Mouse (Mus musculus): Measurements from ENCODE around the gene Klhdc7b. TPM values are rescaled to one million over a fixed set of nuclear protein-coding genes. Genes with fewer than 3 reads are reported as not detected.

Gene Klhdc7b
- total and polyA plus RNA-seq, 3 experiments: not detected

DNA sequence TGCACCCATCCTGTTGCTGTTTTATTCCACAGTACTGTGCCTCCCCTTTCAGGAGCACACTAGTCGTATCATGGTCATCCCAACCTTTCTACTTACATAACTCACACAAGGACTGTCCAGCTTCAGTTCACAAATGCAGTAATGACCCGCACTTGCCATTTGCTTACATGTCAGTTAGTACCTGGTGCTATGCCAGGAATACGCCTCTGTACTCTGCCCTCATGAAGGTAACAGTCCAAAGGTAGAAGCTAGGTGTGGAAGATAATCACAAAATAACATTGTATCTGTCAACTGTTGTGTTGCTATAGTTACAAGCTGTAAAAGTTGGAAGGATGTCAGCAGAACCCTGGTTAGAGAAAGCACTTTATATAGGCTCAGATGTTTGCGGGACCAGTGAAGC, 12.2 kb downstream of the Klhdc7b start:
- in situ Hi-C loops (cut with MboI; ENCODE audit: low pct_ligation_motif_present, low pct_unique_long_range_greater_than_20kb, low sequenced_read_pairs): no loop called here

DNA sequence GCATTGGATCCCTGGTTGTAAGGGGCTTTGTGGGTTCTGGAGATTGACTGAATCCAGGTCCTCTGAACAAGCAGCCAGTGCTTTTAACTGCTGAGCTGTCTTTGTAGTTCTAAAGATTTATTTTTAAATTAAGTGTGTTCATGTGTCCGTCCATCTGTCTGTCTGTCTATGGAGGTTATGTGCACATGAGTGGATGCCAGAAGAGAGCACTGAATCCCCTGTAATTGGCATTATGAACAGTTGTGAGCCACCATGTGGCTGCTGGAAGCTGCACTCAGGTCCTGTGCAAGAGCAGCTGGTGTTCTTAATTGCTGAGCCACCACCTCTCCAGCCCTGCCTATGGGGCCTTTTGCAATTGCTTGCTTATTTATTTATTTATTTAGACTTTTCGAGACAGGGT, 13.4 kb downstream of the Klhdc7b start:
- H3K79me2 ChIP-seq (replicated peaks; ENCODE audit: control insufficient read depth, extremely low read depth, insufficient read depth, poor library complexity, severe bottlenecking): no peaks in the 10 kb centered on the region
- in situ Hi-C loops (cut with MboI; ENCODE audit: low pct_ligation_motif_present, low pct_unique_long_range_greater_than_20kb, low sequenced_read_pairs) (no loop called here), dilution Hi-C loops (cut with MboI; ENCODE audit: extremely low pct_ligation_motif_present, extremely low pct_unique_long_range_greater_than_20kb, low sequenced_read_pairs) (no loop called here)
- no peak overlapping the region for H3K27ac ChIP-seq (ENCODE audit: insufficient read depth, low read depth)
- H3K4me3 ChIP-seq (replicated peaks in 1 of 3; ENCODE audit: low read depth in 2 of 3, low read length in 2 of 3, poor library complexity in 1 of 3): no peak overlapping the region
- H3K9ac ChIP-seq (ENCODE audit: insufficient read depth, low read depth): no peak overlapping the region
- DNase-seq (ENCODE audit: extremely low read depth): no peak
- TF ChIP-seq MAX (IDR thresholded peaks at IDR 0.05; ENCODE audit: low read length) (no peak), MYC (IDR thresholded peaks at IDR 0.05; ENCODE audit: low read depth, low read length) (no peak), ELF1 (IDR thresholded peaks at IDR 0.05; ENCODE audit: low read depth, low read length) (no peak), ZKSCAN1 (IDR thresholded peaks at IDR 0.05; ENCODE audit: borderline replicate concordance, low read depth, low read length) (no peak), JUN (IDR thresholded peaks at IDR 0.05; ENCODE audit: insufficient read depth, low read depth, low read length) (no peak), UBTF (IDR thresholded peaks at IDR 0.05; ENCODE audit: low read depth, low read length) (no peak), USF1 (IDR thresholded peaks at IDR 0.05; ENCODE audit: low read depth, low read length) (no peak), CHD1 (IDR thresholded peaks at IDR 0.05; ENCODE audit: low read depth, low read length) (no peak), ZC3H11A (IDR thresholded peaks at IDR 0.05; ENCODE audit: low read depth, low read length) (no peak), NELFE (IDR thresholded peaks at IDR 0.05; ENCODE audit: low read depth, low read length) (no peak), TBP (conservative IDR thresholded peaks at IDR 0.05; ENCODE audit: low read depth, low read length) (no peak), MXI1 (IDR thresholded peaks at IDR 0.05; ENCODE audit: low read depth, low read length) (no peak), E2F4 (IDR thresholded peaks at IDR 0.05; ENCODE audit: insufficient replicate concordance, low read depth, low read length) (no peak), CHD2 (IDR thresholded peaks at IDR 0.05; ENCODE audit: low read length) (no peak), ZMIZ1 (IDR thresholded peaks at IDR 0.05; ENCODE audit: low read depth, low read length) (no peak), PAX5 (IDR thresholded peaks at IDR 0.05; ENCODE audit: low read length) (no peak), SIN3A (IDR thresholded peaks at IDR 0.05; ENCODE audit: low read length) (no peak), IRF4 (IDR thresholded peaks at IDR 0.05; ENCODE audit: low read depth, low read length) (no peak), SMC3 (IDR thresholded peaks at IDR 0.05; ENCODE audit: low read depth, low read length) (no peak)
- no peaks in the 10 kb centered on the region for H3K4me1 ChIP-seq (ENCODE audit: control insufficient read depth in 1 of 2, insufficient read depth in 2 of 2)
- H3K36me3 ChIP-seq (replicated peaks in 1 of 2; ENCODE audit: control insufficient read depth in 1 of 2, insufficient read depth in 1 of 2, low read length in 1 of 2): no peaks in the 10 kb centered on the region
- H3K27me3 ChIP-seq (replicated peaks): peaks cover 25% of the 10 kb centered on the region
- no peaks in the 10 kb centered on the region for H3K9me3 ChIP-seq (replicated peaks; ENCODE audit: low read length)
- H3K4me2 ChIP-seq (ENCODE audit: insufficient read depth, low read depth, poor library complexity, severe bottlenecking): no peak overlapping the region

More for the DNA sequence above, 12.2 kb downstream of the Klhdc7b start:
- H3K4me3 ChIP-seq (replicated peaks in 1 of 3; ENCODE audit: low read depth in 2 of 3, low read length in 2 of 3, poor library complexity in 1 of 3): no peak overlapping the region
- peaks cover 29% of the 10 kb centered on the region for H3K27me3 ChIP-seq (replicated peaks)
- no peak for TF ChIP-seq ELF1 (IDR thresholded peaks at IDR 0.05; ENCODE audit: low read depth, low read length)
- TF ChIP-seq POLR2A (IDR thresholded peaks at IDR 0.05; ENCODE audit: low read depth, low read length): no peak
- no peak for TF ChIP-seq POLR2AphosphoS2 (IDR thresholded peaks at IDR 0.05; ENCODE audit: low read depth, low read length)
- TF ChIP-seq TCF12 (IDR thresholded peaks at IDR 0.05; ENCODE audit: low read depth, low read length): no peak
- TF ChIP-seq SIN3A (IDR thresholded peaks at IDR 0.05; ENCODE audit: low read length): no peak
- no peak for TF ChIP-seq TBP (conservative IDR thresholded peaks at IDR 0.05; ENCODE audit: low read depth, low read length)
- no peak for TF ChIP-seq E2F4 (IDR thresholded peaks at IDR 0.05; ENCODE audit: insufficient replicate concordance, low read depth, low read length)
- TF ChIP-seq RAD21 (IDR thresholded peaks at IDR 0.05; ENCODE audit: low read depth, low read length): no peak
- TF ChIP-seq MEF2A (IDR thresholded peaks at IDR 0.05; ENCODE audit: borderline replicate concordance, low read depth, low read length): no peak
- no peak for TF ChIP-seq MAFK (IDR thresholded peaks at IDR 0.05; ENCODE audit: insufficient replicate concordance, low read length)
- TF ChIP-seq MAZ (IDR thresholded peaks at IDR 0.05; ENCODE audit: low read depth, low read length): no peak
- TF ChIP-seq CTCF (conservative IDR thresholded peaks at IDR 0.05 in 1 of 2, IDR thresholded peaks at IDR 0.05 in 1 of 2; ENCODE audit: low read depth in 2 of 2, low read length in 2 of 2): no peak
- no peak for TF ChIP-seq PAX5 (IDR thresholded peaks at IDR 0.05; ENCODE audit: low read length)
- no peak for TF ChIP-seq MXI1 (IDR thresholded peaks at IDR 0.05; ENCODE audit: low read depth, low read length)
- TF ChIP-seq KAT2A (IDR thresholded peaks at IDR 0.05; ENCODE audit: insufficient replicate concordance, low read length): no peak
- TF ChIP-seq ZC3H11A (IDR thresholded peaks at IDR 0.05; ENCODE audit: low read depth, low read length): no peak
- TF ChIP-seq JUND (conservative IDR thresholded peaks at IDR 0.05; ENCODE audit: low read depth, low read length): no peak
- no peak for TF ChIP-seq BHLHE40 (IDR thresholded peaks at IDR 0.05; ENCODE audit: low read depth, low read length)
- TF ChIP-seq ZMIZ1 (IDR thresholded peaks at IDR 0.05; ENCODE audit: low read depth, low read length): no peak
- no peaks in the 10 kb centered on the region for H3K79me2 ChIP-seq (replicated peaks; ENCODE audit: control insufficient read depth, extremely low read depth, insufficient read depth, poor library complexity, severe bottlenecking)
- dilution Hi-C loops (cut with MboI; ENCODE audit: extremely low pct_ligation_motif_present, extremely low pct_unique_long_range_greater_than_20kb, low sequenced_read_pairs): no loop called here
- H3K4me1 ChIP-seq (ENCODE audit: control insufficient read depth in 1 of 2, insufficient read depth in 2 of 2): no peaks in the 10 kb centered on the region
- no peaks in the 10 kb centered on the region for H3K36me3 ChIP-seq (replicated peaks in 1 of 2; ENCODE audit: control insufficient read depth in 1 of 2, insufficient read depth in 1 of 2, low read length in 1 of 2)
- no peak overlapping the region for H3K4me2 ChIP-seq (ENCODE audit: insufficient read depth, low read depth, poor library complexity, severe bottlenecking)
- no peaks in the 10 kb centered on the region for H3K9me3 ChIP-seq (replicated peaks; ENCODE audit: low read length)
- H3K27ac ChIP-seq (ENCODE audit: insufficient read depth, low read depth): no peak overlapping the region
- H3K9ac ChIP-seq (ENCODE audit: insufficient read depth, low read depth): no peak overlapping the region
- DNase-seq (ENCODE audit: extremely low read depth): no peak
